Mouse (Mus musculus): ENCODE measurements around the gene Rac3.
A peak's percentile ranks its signal among the peaks of the same experiment; 100 is the strongest.
"Not testable (repeated sequence)": the region's sequence is repeated elsewhere in the genome, so short reads cannot be mapped to it uniquely, and the experiment has no call there.

Gene Rac3

GRCm38 (mm10) chr11:120707225-120707624, 14.0 kb upstream of the Rac3 start:
- no peak for DNase-seq

GRCm38 (mm10) chr11:120707969-120708368, 13.3 kb upstream of the Rac3 start:
- no peak for DNase-seq

GRCm38 (mm10) chr11:120709551-120709950, 11.7 kb upstream of the Rac3 start:
- DNase-seq, result no peak

GRCm38 (mm10) chr11:120710672-120711071, 10.6 kb upstream of the Rac3 start:
- no peak for DNase-seq

- DNase-seq, result no peak
These were observed 9.2 kb upstream of the Rac3 start for GRCm38 (mm10) chr11:120711980-120712604.

GRCm38 (mm10) chr11:120712771-120713568, 8.3 kb upstream of the Rac3 start:
- no peak for DNase-seq

GRCm38 (mm10) chr11:120713580-120714518, 7.4 kb upstream of the Rac3 start, which contains the start of the genes Cenpx and Lrrc45:
TSS of gene Cenpx (minus strand) at chr11:120713738.
TSS of gene Lrrc45 (plus strand) at chr11:120713925.
- peak; percentile 98 for DNase-seq

GRCm38 (mm10) chr11:120714546-120714945, 6.7 kb upstream of the Rac3 start:
- DNase-seq, result no peak

GRCm38 (mm10) chr11:120715131-120715530, 6.1 kb upstream of the Rac3 start:
- DNase-seq, result no peak

- no peak for DNase-seq
These were observed 2.0 kb upstream of the Rac3 start for GRCm38 (mm10) chr11:120719242-120719641.

- no peak for DNase-seq
These were observed 1.4 kb upstream of the Rac3 start for GRCm38 (mm10) chr11:120719841-120720376.

GRCm38 (mm10) chr11:120720450-120720849, 820 bp upstream of the Rac3 start:
- peak; percentile 82 for DNase-seq

- DNase-seq, result no peak
These were observed 879 bp downstream of the Rac3 start for GRCm38 (mm10) chr11:120722067-120722630.

- no peak for DNase-seq
These were observed 1.6 kb downstream of the Rac3 start for GRCm38 (mm10) chr11:120722761-120723382.

- no peak for DNase-seq
These were observed 2.2 kb downstream of the Rac3 start for GRCm38 (mm10) chr11:120723509-120723908.

- no peak for DNase-seq
These were observed 5.2 kb downstream of the Rac3 start for GRCm38 (mm10) chr11:120726243-120727168.

- DNase-seq, result peak; percentile 92
These were observed 5.9 kb downstream of the Rac3 start, which contains the start of gene Dcxr for GRCm38 (mm10) chr11:120727169-120727527. TSS of gene Dcxr (minus strand) at chr11:120727281.

GRCm38 (mm10) chr11:120727564-120727963, 6.3 kb downstream of the Rac3 start:
- no peak for DNase-seq

- DNase-seq, result no peak
These were observed 7.4 kb downstream of the Rac3 start for GRCm38 (mm10) chr11:120728530-120729240.

- DNase-seq, result not testable (repeated sequence)
These were observed 8.3 kb downstream of the Rac3 start for GRCm38 (mm10) chr11:120729432-120730050.
